In the genomic region with DNA sequence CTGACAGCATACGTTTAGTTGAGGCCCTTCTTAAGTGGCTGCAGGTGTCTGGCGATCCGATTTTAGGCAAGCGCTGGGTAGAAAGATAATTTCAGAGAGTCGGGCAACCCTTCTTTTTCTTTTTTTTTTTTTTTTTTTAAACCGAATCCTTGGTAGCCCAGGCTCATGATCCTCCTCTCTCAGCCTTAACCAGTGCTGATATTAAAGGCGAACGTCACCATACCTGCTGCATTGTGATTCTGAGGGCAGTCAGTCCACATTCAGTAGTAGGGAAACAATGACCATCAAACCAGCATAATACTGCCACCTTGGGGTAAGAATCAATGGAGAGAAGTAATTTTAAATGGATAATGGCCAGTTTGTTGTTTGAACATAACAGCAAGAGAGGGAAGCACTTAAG, we compare ENCODE assay signal across 7 mouse cellular contexts. TPM values are rescaled to one million over a fixed set of nuclear protein-coding genes. Genes with fewer than 3 reads are reported as not detected.
DNase-seq lines count a peak whose midpoint lies in the region; ATAC-seq and TF ChIP-seq lines count a peak whose summit lies in the region.

No protein-coding gene starts in this region.

- H3K27me3 ChIP-seq in forebrain, embryonic 12.5 days, result peaks cover 23% of the 10 kb centered on the region
- no peaks in the 10 kb centered on the region for H3K27me3 ChIP-seq in hindbrain, postnatal 0 days (ENCODE audit: insufficient read depth, low read length)
- H3K27me3 ChIP-seq in liver, embryonic 15.5 days, result peaks cover 18% of the 10 kb centered on the region

- H3K9ac ChIP-seq in ES-E14 (ENCODE audit: insufficient read depth, low read depth, low read length, poor library complexity, severe bottlenecking), result peak overlapping the region; percentile 89
- peak overlapping the region; percentile 48; the same call in 1 of the 2 replicates for H3K9ac ChIP-seq in forebrain, embryonic 12.5 days
- peak overlapping the region; percentile 68 for H3K9ac ChIP-seq in hindbrain, postnatal 0 days (replicated peaks; ENCODE audit: low read length)
- H3K9ac ChIP-seq in liver, embryonic 15.5 days, result peak overlapping the region; percentile 18; the same call in 1 of the 2 replicates

- WGBS in forebrain, embryonic 12.5 days, result 25% methylated on average over 8 of the region's 8 CpGs
- 21% methylated on average over 8 of the region's 8 CpGs for WGBS in hindbrain, postnatal 0 days
- 11% methylated on average over 8 of the region's 8 CpGs for whole genome bisulfite sequencing in liver, embryonic 15.5 days (ENCODE audit: insufficient replicate concordance)
- WGBS in olfactory bulb, adult 2 months, result 20% methylated on average over 8 of the region's 8 CpGs

- peak overlapping the region; percentile 95; the same call in 1 of the 2 replicates for H3K27ac ChIP-seq in ES-E14 (ENCODE audit: insufficient read depth, low read depth, low read length, poor library complexity, severe bottlenecking)
- peak overlapping the region; percentile 88 for H3K27ac ChIP-seq in forebrain, embryonic 12.5 days
- peak overlapping the region; percentile 88 for H3K27ac ChIP-seq in hindbrain, postnatal 0 days
- 0 out of 2 replicates have a peak overlapping the region, but pooled peaks have one; percentile 51 for H3K27ac ChIP-seq in liver, embryonic 15.5 days (replicated peaks)
- H3K27ac ChIP-seq in olfactory bulb, adult 2 months (ENCODE audit: insufficient read depth, low read depth, low read length), result 0 out of 2 replicates have a peak overlapping the region, but pooled peaks have one; percentile 7

- no peak for DNase-seq in ES-E14 (ENCODE audit: low read depth, low spot score)
- peak; percentile 66 for DNase-seq in brain, embryonic 14.5 days (ENCODE audit: low read depth)
- DNase-seq in hindbrain, postnatal 0 days (ENCODE audit: low spot score), result peak; percentile 68
- no peak for DNase-seq in right cerebral cortex, postnatal 10 days (ENCODE audit: low spot score in 2 of 2)

- H3K4me1 ChIP-seq in ES-E14 (ENCODE audit: control insufficient read depth in 2 of 2, insufficient read depth in 2 of 2, low read length in 2 of 2, poor library complexity in 1 of 2), result no peaks in the 10 kb centered on the region; a peak in 1 of 4 replicates
- H3K4me1 ChIP-seq in forebrain, embryonic 12.5 days, result peaks cover 4% of the 10 kb centered on the region; the same call in 1 of the 2 replicates
- no peaks in the 10 kb centered on the region for H3K4me1 ChIP-seq in hindbrain, postnatal 0 days (ENCODE audit: insufficient read depth, low read length)
- H3K4me1 ChIP-seq in liver, embryonic 15.5 days (replicated peaks), result peaks cover 14% of the 10 kb centered on the region
- H3K4me1 ChIP-seq in olfactory bulb, adult 2 months (ENCODE audit: control insufficient read depth, insufficient read depth, low read length), result peaks cover 4% of the 10 kb centered on the region

- no peak for TF ChIP-seq POLR2A in brain, embryonic 14.5 days (IDR thresholded peaks at IDR 0.05; ENCODE audit: borderline replicate concordance, extremely low read depth, insufficient read depth, insufficient read length, poor library complexity, severe bottlenecking)
- no peak for TF ChIP-seq POLR2A in olfactory bulb, adult 2 months (IDR thresholded peaks at IDR 0.05; ENCODE audit: insufficient read depth, low read depth, low read length)

- ATAC-seq in forebrain, embryonic 12.5 days (ENCODE audit: low FRiP score), result no peak
- 0 out of 2 replicates have a peak, but pooled peaks have one; percentile 42 for ATAC-seq in hindbrain, postnatal 0 days
- no peak for ATAC-seq in liver, embryonic 15.5 days (ENCODE audit: insufficient read depth)

- no peaks in the 10 kb centered on the region for H3K36me3 ChIP-seq in ES-E14 (ENCODE audit: control insufficient read depth, insufficient read depth, low read length, poor library complexity, severe bottlenecking)
- no peaks in the 10 kb centered on the region for H3K36me3 ChIP-seq in forebrain, embryonic 12.5 days (replicated peaks)
- no peaks in the 10 kb centered on the region for H3K36me3 ChIP-seq in hindbrain, postnatal 0 days (ENCODE audit: insufficient read depth, low read length)
- H3K36me3 ChIP-seq in liver, embryonic 15.5 days (replicated peaks), result no peaks in the 10 kb centered on the region

- no peaks in the 10 kb centered on the region for H3K9me3 ChIP-seq in ES-E14 (ENCODE audit: control insufficient read depth, insufficient read depth, low read depth, low read length)
- no peaks in the 10 kb centered on the region for H3K9me3 ChIP-seq in forebrain, embryonic 12.5 days
- no peaks in the 10 kb centered on the region for H3K9me3 ChIP-seq in hindbrain, postnatal 0 days (ENCODE audit: low read length)
- no peaks in the 10 kb centered on the region for H3K9me3 ChIP-seq in liver, embryonic 15.5 days (replicated peaks)

- TF ChIP-seq CTCF in brain, embryonic 14.5 days (IDR thresholded peaks at IDR 0.05; ENCODE audit: borderline replicate concordance, extremely low read depth, insufficient read depth, insufficient read length), result peak; percentile 27; the same call in 1 of the 2 replicates
- peak; percentile 62 for TF ChIP-seq CTCF in hindbrain, postnatal 0 days (IDR thresholded peaks at IDR 0.05; ENCODE audit: low read depth)
- TF ChIP-seq CTCF in olfactory bulb, adult 2 months (IDR thresholded peaks at IDR 0.05; ENCODE audit: insufficient read depth, low read depth, low read length), result no peak

- H3K4me2 ChIP-seq in forebrain, embryonic 12.5 days, result peak overlapping the region; percentile 67
- H3K4me2 ChIP-seq in hindbrain, postnatal 0 days (ENCODE audit: low read depth, low read length), result peak overlapping the region; percentile 75
- H3K4me2 ChIP-seq in liver, embryonic 15.5 days, result peak overlapping the region; percentile 78

- peak overlapping the region; percentile 59 to 74 for H3K4me3 ChIP-seq in ES-E14 (ENCODE audit: insufficient read depth in 1 of 2, low read depth in 1 of 2, low read length in 2 of 2, poor library complexity in 1 of 2, severe bottlenecking in 1 of 2)
- H3K4me3 ChIP-seq in forebrain, embryonic 12.5 days (replicated peaks), result peak overlapping the region; percentile 44
- H3K4me3 ChIP-seq in hindbrain, postnatal 0 days (ENCODE audit: low read length), result peak overlapping the region; percentile 42
- peak overlapping the region; percentile 56 for H3K4me3 ChIP-seq in liver, embryonic 15.5 days (replicated peaks)
- peak overlapping the region; percentile 45; the same call in 1 of the 2 replicates for H3K4me3 ChIP-seq in olfactory bulb, adult 2 months (ENCODE audit: insufficient read depth, low read depth, low read length)

- in situ Hi-C loops in ES-E14 (cut with MboI; ENCODE audit: low sequenced_read_pairs in 2 of 2, unreplicated experiment in 2 of 2), result no loop called here

TF ChIP-seq in ES-E14, 5 proteins besides CTCF, POLR2A, EP300 and RAD21:
- TF ChIP-seq CHD2 (IDR thresholded peaks at IDR 0.05; ENCODE audit: low read depth, low read length) (no peak), HCFC1 (IDR thresholded peaks at IDR 0.05; ENCODE audit: borderline replicate concordance, insufficient read depth, low read length) (no peak), ZNF384 (IDR thresholded peaks at IDR 0.05; ENCODE audit: low read depth, low read length) (peak; percentile 67; the same call in 1 of the 2 replicates)
TF ChIP-seq in ES-E14: peak in this region for 1.

RNA-seq across cellular contexts. Expression of a gene that starts 23.9 kb away (rescaled TPM):
- 48.0 and 53.0 TPM in 2 replicates for total RNA-seq in ES-E14 (2012; rRNA removed)
- 50.5 and 56.4 TPM in 2 replicates for polyA plus RNA-seq in brain, embryonic 14.5 days (2012; rRNA removed)
- polyA plus RNA-seq in forebrain, embryonic 12.5 days (2016; fragmentation: Nextera tagmentation; extraction: Ambion mirVana), result 160 and 165 TPM in 2 replicates
- total RNA-seq in hindbrain, postnatal 0 days (2014; rRNA removed), result 67.5 and 83.3 TPM in 2 replicates
- 50.9 and 51.4 TPM in 2 replicates for polyA plus RNA-seq in hindbrain, postnatal 0 days (2015; fragmentation: Nextera tagmentation; extraction: Ambion mirVana)
- polyA plus RNA-seq in liver, embryonic 15.5 days (2015; fragmentation: Nextera tagmentation; extraction: Ambion mirVana), result 12.3 and 12.9 TPM in 2 replicates
- polyA plus RNA-seq in olfactory bulb, adult 2 months (2012; ENCODE audit: insufficient read depth, insufficient read length, low replicate concordance, missing spikeins), result 158 TPM in 1 of 2 replicates, not detected in the other

RNA-seq across cellular contexts. Expression of a gene that starts 35.9 kb away (rescaled TPM):
- total RNA-seq in ES-E14 (2012; rRNA removed), result 8.3 and 9.0 TPM in 2 replicates
- 22.5 and 26.5 TPM in 2 replicates for polyA plus RNA-seq in brain, embryonic 14.5 days (2012; rRNA removed)
- 28.2 and 30.5 TPM in 2 replicates for polyA plus RNA-seq in forebrain, embryonic 12.5 days (2016; fragmentation: Nextera tagmentation; extraction: Ambion mirVana)
- 16.4 and 17.4 TPM in 2 replicates for total RNA-seq in hindbrain, postnatal 0 days (2014; rRNA removed)
- polyA plus RNA-seq in hindbrain, postnatal 0 days (2015; fragmentation: Nextera tagmentation; extraction: Ambion mirVana), result 38.6 and 40.6 TPM in 2 replicates
- 1.9 and 2.2 TPM in 2 replicates for polyA plus RNA-seq in liver, embryonic 15.5 days (2015; fragmentation: Nextera tagmentation; extraction: Ambion mirVana)
- not detected in 2 replicates for polyA plus RNA-seq in olfactory bulb, adult 2 months (2012; ENCODE audit: insufficient read depth, insufficient read length, low replicate concordance, missing spikeins)

RNA-seq across cellular contexts. Expression of a gene that starts 52.6 kb away (rescaled TPM):
- total RNA-seq in ES-E14 (2012; rRNA removed), result 9.1 and 10.9 TPM in 2 replicates
- 25.3 and 29.1 TPM in 2 replicates for polyA plus RNA-seq in brain, embryonic 14.5 days (2012; rRNA removed)
- polyA plus RNA-seq in forebrain, embryonic 12.5 days (2016; fragmentation: Nextera tagmentation; extraction: Ambion mirVana), result 29.1 and 32.5 TPM in 2 replicates
- 48.3 and 57.1 TPM in 2 replicates for total RNA-seq in hindbrain, postnatal 0 days (2014; rRNA removed)
- polyA plus RNA-seq in hindbrain, postnatal 0 days (2015; fragmentation: Nextera tagmentation; extraction: Ambion mirVana), result 22.1 and 23.3 TPM in 2 replicates
- polyA plus RNA-seq in liver, embryonic 15.5 days (2015; fragmentation: Nextera tagmentation; extraction: Ambion mirVana), result 6.4 and 7.6 TPM in 2 replicates
- polyA plus RNA-seq in olfactory bulb, adult 2 months (2012; ENCODE audit: insufficient read depth, insufficient read length, low replicate concordance, missing spikeins), result not detected in 2 replicates

Comparison
In these comparisons a context has a peak if more than half of its experiments do, and no peak if none do; other contexts are left out.
1. DNase-seq: peak in brain, embryonic 14.5 days (single experiment) and hindbrain, postnatal 0 days (single experiment); none in ES-E14 (single experiment) and right cerebral cortex, postnatal 10 days (0 of 2).
2. H3K27ac ChIP-seq: peak in every context shown above with its lines; median percentile 95 in ES-E14; 88 in forebrain, embryonic 12.5 days; 88 in hindbrain, postnatal 0 days; 51 in liver, embryonic 15.5 days; 7 in olfactory bulb, adult 2 months.
3. H3K9ac ChIP-seq: peak in every context shown above with its lines; median percentile 89 in ES-E14; 68 in hindbrain, postnatal 0 days; 48 in forebrain, embryonic 12.5 days; 18 in liver, embryonic 15.5 days.
4. Peak in every context shown above with its lines, with median percentiles within 50 percentile points of each other: H3K4me3 ChIP-seq and H3K4me2 ChIP-seq.